ENCODE assay signal across 10 mouse cellular contexts in the genomic region with DNA sequence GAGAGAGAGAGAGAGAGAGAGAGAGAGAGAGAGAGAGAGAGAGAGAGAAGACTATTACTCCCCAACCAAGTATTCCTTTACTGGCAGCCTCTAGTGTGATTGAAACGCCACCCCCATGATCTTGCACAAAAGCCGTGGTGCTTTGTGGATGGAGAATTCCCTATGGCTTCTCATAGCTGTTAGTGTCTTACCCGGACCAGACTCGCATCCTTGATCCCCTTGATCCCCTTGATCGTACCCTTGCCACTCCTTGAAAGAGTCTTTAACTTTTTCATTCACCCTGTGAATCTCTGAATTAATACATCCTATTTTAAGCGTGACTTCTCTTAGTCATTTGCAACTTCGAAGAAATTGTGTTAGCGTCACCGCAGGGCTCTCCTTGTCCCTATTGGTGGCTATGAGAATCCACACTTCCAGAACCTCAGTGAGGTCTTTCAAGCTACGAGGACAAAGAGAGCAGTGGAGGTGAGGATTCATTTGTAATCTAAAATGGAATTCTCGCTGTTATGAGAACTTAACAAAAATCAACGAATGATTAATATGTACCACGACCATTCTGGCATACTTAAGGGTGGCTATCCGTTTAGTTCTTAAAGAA. TPM values are rescaled to one million over a fixed set of nuclear protein-coding genes. Genes with fewer than 3 reads are reported as not detected.
DNase-seq lines count a peak whose midpoint lies in the region; ATAC-seq lines count a peak whose summit lies in the region.
"Had no signal": no experiment of that assay in that cellular context is flagged by ENCODE, and none has a peak within 500 bp of the region (broad histone marks: within the 10 kb centered on the region; RNA-seq: fewer than 3 reads in every experiment).

No protein-coding gene starts in this region.

- peak overlapping the region; percentile 42 to 51 for H3K4me3 ChIP-seq in heart, embryonic 14.5 days (ENCODE audit: control insufficient read depth in 1 of 2, insufficient read depth in 1 of 2, low read depth in 1 of 2, low read length in 2 of 2)
- peak overlapping the region; percentile 47 for H3K4me3 ChIP-seq in hindbrain, embryonic 15.5 days
- H3K4me3 ChIP-seq in midbrain, embryonic 13.5 days (replicated peaks): peak overlapping the region; percentile 46

- peak overlapping the region; percentile 41 for H3K9ac ChIP-seq in heart, embryonic 14.5 days (ENCODE audit: low read length)
- peak overlapping the region; percentile 34 for H3K9ac ChIP-seq in hindbrain, embryonic 15.5 days
- peak overlapping the region; percentile 46 for H3K9ac ChIP-seq in midbrain, embryonic 13.5 days (replicated peaks)

- no peak overlapping the region for H3K27ac ChIP-seq in heart, embryonic 14.5 days (replicated peaks in 1 of 2; ENCODE audit: control insufficient read depth in 1 of 2, insufficient read depth in 1 of 2, low read depth in 2 of 2, low read length in 2 of 2)
- H3K27ac ChIP-seq in hindbrain, embryonic 15.5 days (replicated peaks): no peak overlapping the region
- no peak overlapping the region for H3K27ac ChIP-seq in midbrain, embryonic 13.5 days

- no peaks in the 10 kb centered on the region for H3K9me3 ChIP-seq in heart, embryonic 14.5 days (ENCODE audit: control insufficient read depth, low read length)
- no peaks in the 10 kb centered on the region for H3K9me3 ChIP-seq in hindbrain, embryonic 15.5 days
- no peaks in the 10 kb centered on the region for H3K9me3 ChIP-seq in midbrain, embryonic 13.5 days

- intact Hi-C loops in gastrocnemius, postnatal 14 days (cut with DNase I; ENCODE audit: low total_unique reads): no loop called here

- no peak for DNase-seq in heart, adult 8-10 months (ENCODE audit: low spot score)
- peak; percentile 24 for DNase-seq in embryo, embryonic 9.5 days (ENCODE audit: extremely low spot score)
- no peak for DNase-seq in adrenal gland, adult 18-20 months (ENCODE audit: low spot score in 2 of 2)
- DNase-seq in frontal cortex, postnatal 36 days (ENCODE audit: low spot score in 2 of 2): no peak
- DNase-seq in gastrocnemius, postnatal 14 days: no peak
- DNase-seq: adrenal gland, adult 8-10 months had no signal

- 0 out of 4 replicates have a peak, but pooled peaks cover 0 to 3% of the 10 kb centered on the region in 2 experiments for H3K4me1 ChIP-seq in heart, embryonic 14.5 days (ENCODE audit: control insufficient read depth in 2 of 2, insufficient read depth in 2 of 2, low read length in 2 of 2)
- peaks cover 14% of the 10 kb centered on the region for H3K4me1 ChIP-seq in hindbrain, embryonic 15.5 days (replicated peaks)
- peaks cover 16% of the 10 kb centered on the region for H3K4me1 ChIP-seq in midbrain, embryonic 13.5 days (replicated peaks)

- ATAC-seq in heart, embryonic 14.5 days (ENCODE audit: insufficient number of reproducible peaks, insufficient read depth, low FRiP score, low read depth): no peak
- peak; percentile 76; the same call in 1 of the 2 replicates for ATAC-seq in hindbrain, embryonic 15.5 days (ENCODE audit: low FRiP score, low read depth)
- ATAC-seq in midbrain, embryonic 13.5 days: peak; percentile 81

- no peaks in the 10 kb centered on the region for H3K36me3 ChIP-seq in heart, embryonic 14.5 days (ENCODE audit: control insufficient read depth, insufficient read depth, low read length)
- H3K36me3 ChIP-seq in hindbrain, embryonic 15.5 days: no peaks in the 10 kb centered on the region
- H3K36me3 ChIP-seq in midbrain, embryonic 13.5 days: no peaks in the 10 kb centered on the region

- peak overlapping the region; percentile 81 for H3K4me2 ChIP-seq in heart, embryonic 14.5 days (ENCODE audit: low read length)
- peak overlapping the region; percentile 97 for H3K4me2 ChIP-seq in hindbrain, embryonic 15.5 days
- peak overlapping the region; percentile 89 for H3K4me2 ChIP-seq in midbrain, embryonic 13.5 days (replicated peaks)

- H3K27me3 ChIP-seq in heart, embryonic 14.5 days (ENCODE audit: control insufficient read depth, insufficient read depth, low read length): peaks cover 8% of the 10 kb centered on the region
- H3K27me3 ChIP-seq in hindbrain, embryonic 15.5 days: 0 out of 2 replicates have a peak, but pooled peaks cover 6% of the 10 kb centered on the region
- peaks cover 13% of the 10 kb centered on the region for H3K27me3 ChIP-seq in midbrain, embryonic 13.5 days

- 5% methylated on average over 14 of the region's 14 CpGs for WGBS in heart, embryonic 14.5 days
- 4% methylated on average over 14 of the region's 14 CpGs for WGBS in hindbrain, embryonic 15.5 days
- WGBS in midbrain, embryonic 13.5 days: 4% methylated on average over 14 of the region's 14 CpGs

RNA-seq across cellular contexts. Expression of a gene that starts 0.9 kb away (rescaled TPM):
- polyA plus RNA-seq in heart, embryonic 14.5 days (2014; fragmentation: Nextera tagmentation; extraction: Ambion mirVana): not detected in 2 replicates
- total RNA-seq in heart, adult 8-10 months (2022): not detected
- 0.25 TPM in 1 of 2 replicates, not detected in the other for polyA plus RNA-seq in hindbrain, embryonic 15.5 days (2015; fragmentation: Nextera tagmentation; extraction: Ambion mirVana)
- 0.09 and 0.12 TPM in 2 replicates for polyA plus RNA-seq in midbrain, embryonic 13.5 days (2015; fragmentation: Nextera tagmentation; extraction: Ambion mirVana)
- total RNA-seq in adrenal gland, adult 18-20 months (2021): not detected
- total RNA-seq in gastrocnemius, postnatal 14 days (2021): not detected
- total RNA-seq: adrenal gland, adult 8-10 months; gastrocnemius, postnatal 10 days had no signal
